Mouse (Mus musculus): ENCODE results near the gene Dpp6. TPM values are rescaled to one million over a fixed set of nuclear protein-coding genes. Genes with fewer than 3 reads are reported as not detected.

Dpp6 gene
- polyA plus RNA-seq, 1 experiment from 2014 or later, result 42.0 TPM

DNA sequence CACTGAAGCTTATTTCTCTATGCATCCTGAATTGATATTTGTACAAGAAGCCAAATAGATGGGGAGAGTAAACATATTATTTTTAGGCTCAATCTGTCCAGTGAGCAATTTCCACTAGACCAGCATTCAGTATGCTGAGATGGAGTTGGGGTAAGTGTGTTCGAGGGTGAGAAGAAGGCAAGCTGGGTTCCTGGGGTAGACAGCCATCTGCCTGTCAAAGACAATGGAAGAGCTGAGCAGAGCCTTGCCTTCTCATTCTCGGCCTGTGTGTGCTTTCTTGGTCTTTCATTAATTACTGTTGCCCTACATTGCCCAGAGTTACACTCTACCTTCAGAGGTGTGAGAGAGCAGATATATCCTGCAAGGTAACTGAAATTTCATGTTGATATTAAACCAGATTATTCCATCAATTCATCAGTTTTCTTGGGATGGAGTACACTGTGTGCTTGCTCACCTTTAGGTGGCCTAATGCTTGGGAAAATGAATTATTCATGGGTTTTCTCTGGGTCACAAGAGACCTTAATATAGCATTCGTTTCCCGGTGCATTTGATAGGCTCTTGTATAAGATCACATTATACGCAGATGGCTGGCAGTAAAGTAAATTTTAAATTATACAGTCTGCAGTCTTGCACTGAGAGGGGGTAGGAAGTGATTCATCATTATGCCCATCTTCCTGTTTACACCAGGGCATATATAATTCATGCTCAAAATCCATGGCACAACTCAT, 374.4 kb downstream of the Dpp6 start:
- Histone ChIP-seq H3K36me3 (ENCODE audit: control insufficient read depth, insufficient read depth) (no peaks in the 10 kb centered on the region), H3K27me3 (replicated peaks; ENCODE audit: control insufficient read depth, insufficient read depth, low read length) (no peaks in the 10 kb centered on the region)

DNA sequence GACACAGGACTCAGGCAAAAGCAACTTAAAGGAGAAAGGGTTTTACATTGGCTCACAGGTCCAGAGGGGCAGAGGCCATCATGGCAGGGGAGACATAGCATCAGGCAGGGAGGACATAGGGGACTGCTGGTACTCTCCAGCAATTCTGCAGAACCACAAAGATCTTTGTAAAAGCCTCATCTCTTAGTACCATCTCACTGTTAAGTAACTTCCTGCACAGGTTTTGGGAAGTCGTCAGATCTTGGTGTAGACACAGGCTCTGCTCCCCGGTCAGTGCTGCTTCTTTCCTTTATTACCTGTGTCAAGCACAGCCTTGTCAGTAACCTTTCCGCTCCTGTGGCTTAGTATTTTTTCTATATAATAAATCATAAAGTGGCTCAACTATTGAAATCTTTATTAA, 377.2 kb downstream of the Dpp6 start:
- no peaks in the 10 kb centered on the region for H3K36me3 ChIP-seq (ENCODE audit: control insufficient read depth, insufficient read depth)
- H3K9ac ChIP-seq (replicated peaks; ENCODE audit: low read depth, low read length), result no peak overlapping the region
- H3K27me3 ChIP-seq (replicated peaks; ENCODE audit: control insufficient read depth, insufficient read depth, low read length), result no peaks in the 10 kb centered on the region
- no peak overlapping the region for H3K27ac ChIP-seq (ENCODE audit: low read length)
- H3K4me1 ChIP-seq (replicated peaks; ENCODE audit: control insufficient read depth, insufficient read depth, low read length), result 0 out of 2 replicates have a peak, but pooled peaks cover 2% of the 10 kb centered on the region
- no peak overlapping the region for H3K4me3 ChIP-seq (replicated peaks; ENCODE audit: low read length)
- no peak for ATAC-seq
- H3K9me3 ChIP-seq (ENCODE audit: control insufficient read depth, low read length), result no peaks in the 10 kb centered on the region
- WGBS, result 95% methylated on average over 3 of the region's 3 CpGs
- H3K4me2 ChIP-seq (ENCODE audit: low read length), result no peak overlapping the region

More for the DNA sequence above, 374.4 kb downstream of the Dpp6 start:
- H3K4me2 ChIP-seq (ENCODE audit: low read length), result no peak overlapping the region
- peak; percentile 54 for ATAC-seq
- H3K4me3 ChIP-seq (replicated peaks; ENCODE audit: low read length), result no peak overlapping the region
- H3K27ac ChIP-seq (ENCODE audit: low read length), result no peak overlapping the region
- 0 out of 2 replicates have a peak, but pooled peaks cover 2% of the 10 kb centered on the region for H3K4me1 ChIP-seq (replicated peaks; ENCODE audit: control insufficient read depth, insufficient read depth, low read length)
- no peaks in the 10 kb centered on the region for H3K9me3 ChIP-seq (ENCODE audit: control insufficient read depth, low read length)
- 57% methylated on average over 5 of the region's 5 CpGs for WGBS
- no peak overlapping the region for H3K9ac ChIP-seq (replicated peaks; ENCODE audit: low read depth, low read length)

DNA sequence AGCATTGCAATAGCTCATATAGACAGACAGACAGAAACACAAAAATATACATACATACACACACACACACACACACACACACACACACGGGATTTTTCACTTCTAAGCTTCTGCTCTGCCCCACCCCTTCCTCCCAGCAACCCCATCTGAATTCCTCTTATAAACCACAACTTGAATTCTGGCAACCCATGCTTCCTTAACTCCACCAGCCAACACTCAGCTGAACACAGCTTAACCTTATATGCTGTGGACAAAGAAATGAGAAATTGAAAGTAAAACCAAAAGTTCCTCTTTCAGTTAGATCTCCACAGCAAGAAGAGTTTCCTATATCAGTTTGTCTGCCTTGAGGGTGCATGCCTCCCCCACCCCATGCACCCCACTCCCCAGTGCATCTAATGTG, 378.0 kb downstream of the Dpp6 start:
- 50% methylated on average over 1 of the region's 1 CpGs for WGBS

DNA sequence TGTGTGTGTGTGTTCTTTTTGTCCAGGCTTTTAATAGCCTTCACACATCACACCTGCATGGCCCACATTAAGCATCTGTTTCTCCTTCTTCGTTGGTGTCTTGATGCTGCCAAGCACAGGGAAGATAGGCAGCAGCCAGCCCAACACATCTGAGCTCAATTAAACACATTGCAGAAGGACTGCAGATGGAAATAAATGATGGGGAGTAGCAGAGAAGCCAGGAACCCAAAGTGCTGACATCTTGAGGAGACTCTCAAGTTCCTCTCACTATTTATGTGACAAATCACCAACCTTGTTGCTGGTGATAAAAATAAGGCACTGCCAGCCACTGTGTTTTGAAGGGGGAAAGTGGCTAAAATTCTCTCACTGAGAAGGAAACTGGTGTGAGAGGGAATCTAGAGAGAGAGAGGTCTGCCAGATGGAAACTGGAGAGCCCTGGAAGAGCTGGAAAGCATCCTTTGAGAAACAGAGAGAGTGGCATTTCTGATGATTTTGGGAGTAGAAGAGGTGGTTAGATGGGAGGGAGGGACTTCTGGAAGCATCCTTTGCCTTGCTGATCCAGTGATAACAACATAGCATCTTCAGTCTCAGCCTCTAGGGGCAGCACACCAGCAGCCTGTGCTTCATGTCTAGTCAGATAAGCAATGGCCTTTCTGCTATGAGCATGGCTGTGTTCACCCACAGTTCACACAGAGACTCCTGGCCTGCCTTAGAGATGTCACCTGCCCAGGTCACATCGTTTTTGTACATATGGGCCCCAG, 383.8 kb downstream of the Dpp6 start:
- 59% methylated on average over 2 of the region's 2 CpGs for WGBS
- Histone ChIP-seq H3K27me3 (replicated peaks; ENCODE audit: control insufficient read depth, insufficient read depth, low read length) (no peaks in the 10 kb centered on the region), H3K4me1 (replicated peaks; ENCODE audit: control insufficient read depth, insufficient read depth, low read length) (0 out of 2 replicates have a peak, but pooled peaks cover 2% of the 10 kb centered on the region), H3K9me3 (ENCODE audit: control insufficient read depth, low read length) (no peaks in the 10 kb centered on the region), H3K9ac (replicated peaks; ENCODE audit: low read depth, low read length) (no peak overlapping the region), H3K27ac (ENCODE audit: low read length) (no peak overlapping the region), H3K4me2 (ENCODE audit: low read length) (no peak overlapping the region), H3K4me3 (replicated peaks; ENCODE audit: low read length) (no peak overlapping the region), H3K36me3 (ENCODE audit: control insufficient read depth, insufficient read depth) (no peaks in the 10 kb centered on the region)
- peak; percentile 43 for ATAC-seq

More for the DNA sequence above, 378.0 kb downstream of the Dpp6 start:
- Histone ChIP-seq H3K4me1 (replicated peaks; ENCODE audit: control insufficient read depth, insufficient read depth, low read length) (0 out of 2 replicates have a peak, but pooled peaks cover 2% of the 10 kb centered on the region), H3K27me3 (replicated peaks; ENCODE audit: control insufficient read depth, insufficient read depth, low read length) (no peaks in the 10 kb centered on the region), H3K9ac (replicated peaks; ENCODE audit: low read depth, low read length) (no peak overlapping the region), H3K27ac (ENCODE audit: low read length) (no peak overlapping the region), H3K4me3 (replicated peaks; ENCODE audit: low read length) (no peak overlapping the region), H3K36me3 (ENCODE audit: control insufficient read depth, insufficient read depth) (no peaks in the 10 kb centered on the region), H3K4me2 (ENCODE audit: low read length) (no peak overlapping the region), H3K9me3 (ENCODE audit: control insufficient read depth, low read length) (no peaks in the 10 kb centered on the region)
- ATAC-seq, result no peak

DNA sequence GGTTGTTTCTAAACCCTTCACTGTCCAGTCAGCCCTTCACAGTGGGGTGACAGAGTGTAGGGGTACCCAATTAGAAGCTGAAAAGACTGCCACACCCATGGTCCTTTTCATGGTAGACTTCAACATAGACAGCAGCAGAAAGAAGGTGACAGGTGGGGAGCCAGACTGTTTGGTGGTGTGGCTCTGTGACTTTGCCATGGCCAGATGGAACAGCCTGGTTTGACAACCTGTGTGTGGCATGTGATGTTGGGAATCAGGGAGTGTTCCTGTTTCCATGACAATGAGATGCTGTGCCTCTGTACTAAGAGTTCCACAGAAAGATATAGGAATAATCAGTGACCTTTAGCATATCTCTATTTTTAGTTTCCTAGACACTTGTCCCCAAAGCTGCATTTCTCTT, 386.1 kb downstream of the Dpp6 start:
- H3K4me1 ChIP-seq (replicated peaks; ENCODE audit: control insufficient read depth, insufficient read depth, low read length), result 0 out of 2 replicates have a peak, but pooled peaks cover 2% of the 10 kb centered on the region
- no peaks in the 10 kb centered on the region for H3K36me3 ChIP-seq (ENCODE audit: control insufficient read depth, insufficient read depth)
- H3K4me2 ChIP-seq (ENCODE audit: low read length), result no peak overlapping the region
- H3K4me3 ChIP-seq (replicated peaks; ENCODE audit: low read length), result no peak overlapping the region
- no peak overlapping the region for H3K27ac ChIP-seq (ENCODE audit: low read length)
- no peak overlapping the region for H3K9ac ChIP-seq (replicated peaks; ENCODE audit: low read depth, low read length)
- H3K9me3 ChIP-seq (ENCODE audit: control insufficient read depth, low read length), result no peaks in the 10 kb centered on the region
- no peaks in the 10 kb centered on the region for H3K27me3 ChIP-seq (replicated peaks; ENCODE audit: control insufficient read depth, insufficient read depth, low read length)
- no peak for ATAC-seq

DNA sequence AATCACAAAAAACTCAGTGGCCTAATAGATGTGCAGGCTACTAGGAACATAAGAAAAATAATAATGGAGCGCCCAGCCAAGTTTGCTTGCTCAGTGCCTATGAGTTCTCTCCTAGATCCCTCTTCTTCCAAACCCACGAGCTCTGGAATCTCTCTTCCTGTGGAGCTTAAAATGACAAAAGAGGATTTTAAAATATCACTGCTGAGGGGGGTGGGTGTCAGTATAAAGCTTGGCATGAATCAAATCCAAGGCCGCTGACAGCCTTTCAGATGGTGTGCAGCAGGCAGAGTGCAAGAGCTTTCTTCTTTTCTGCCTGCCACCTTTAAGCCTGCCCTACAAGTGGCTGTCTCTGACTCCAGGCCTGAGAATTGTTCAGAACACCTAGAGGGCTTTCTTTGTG, 387.7 kb downstream of the Dpp6 start:
- H3K27ac ChIP-seq (ENCODE audit: low read length), result no peak overlapping the region

DNA sequence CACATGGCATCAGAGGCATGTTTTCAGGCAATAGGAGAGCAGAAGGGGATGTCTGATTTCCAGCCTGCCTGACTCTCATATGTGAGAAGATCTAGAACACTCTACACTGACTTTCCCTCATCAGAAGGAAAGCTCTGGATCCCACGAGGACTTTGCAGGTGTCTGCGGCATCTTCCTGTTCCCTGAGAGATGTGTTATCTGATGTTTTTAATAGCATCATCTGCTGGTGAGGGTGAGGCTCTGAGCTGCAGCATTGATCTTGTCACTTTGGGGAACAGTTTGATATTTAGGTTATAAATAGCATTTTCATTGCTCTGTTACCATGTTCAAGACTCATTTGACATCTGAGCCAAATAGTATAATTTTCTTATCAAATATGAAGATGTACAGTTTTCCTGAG, 388.8 kb downstream of the Dpp6 start:
- ATAC-seq, result peak; percentile 26; the same call in 1 of the 2 replicates
- Histone ChIP-seq H3K4me1 (replicated peaks; ENCODE audit: control insufficient read depth, insufficient read depth, low read length) (0 out of 2 replicates have a peak, but pooled peaks cover 2% of the 10 kb centered on the region), H3K27me3 (replicated peaks; ENCODE audit: control insufficient read depth, insufficient read depth, low read length) (no peaks in the 10 kb centered on the region), H3K27ac (ENCODE audit: low read length) (no peak overlapping the region), H3K9me3 (ENCODE audit: control insufficient read depth, low read length) (no peaks in the 10 kb centered on the region), H3K9ac (replicated peaks; ENCODE audit: low read depth, low read length) (no peak overlapping the region), H3K4me3 (replicated peaks; ENCODE audit: low read length) (no peak overlapping the region), H3K36me3 (ENCODE audit: control insufficient read depth, insufficient read depth) (no peaks in the 10 kb centered on the region), H3K4me2 (ENCODE audit: low read length) (no peak overlapping the region)
- WGBS, result 91% methylated on average over 2 of the region's 2 CpGs

More for the DNA sequence above, 387.7 kb downstream of the Dpp6 start:
- ATAC-seq, result no peak
- Histone ChIP-seq H3K27me3 (replicated peaks; ENCODE audit: control insufficient read depth, insufficient read depth, low read length) (no peaks in the 10 kb centered on the region), H3K36me3 (ENCODE audit: control insufficient read depth, insufficient read depth) (no peaks in the 10 kb centered on the region), H3K9ac (replicated peaks; ENCODE audit: low read depth, low read length) (no peak overlapping the region), H3K4me1 (replicated peaks; ENCODE audit: control insufficient read depth, insufficient read depth, low read length) (0 out of 2 replicates have a peak, but pooled peaks cover 2% of the 10 kb centered on the region), H3K4me2 (ENCODE audit: low read length) (no peak overlapping the region), H3K9me3 (ENCODE audit: control insufficient read depth, low read length) (no peaks in the 10 kb centered on the region), H3K4me3 (replicated peaks; ENCODE audit: low read length) (no peak overlapping the region)
- WGBS, result 61% methylated on average over 3 of the region's 3 CpGs

DNA sequence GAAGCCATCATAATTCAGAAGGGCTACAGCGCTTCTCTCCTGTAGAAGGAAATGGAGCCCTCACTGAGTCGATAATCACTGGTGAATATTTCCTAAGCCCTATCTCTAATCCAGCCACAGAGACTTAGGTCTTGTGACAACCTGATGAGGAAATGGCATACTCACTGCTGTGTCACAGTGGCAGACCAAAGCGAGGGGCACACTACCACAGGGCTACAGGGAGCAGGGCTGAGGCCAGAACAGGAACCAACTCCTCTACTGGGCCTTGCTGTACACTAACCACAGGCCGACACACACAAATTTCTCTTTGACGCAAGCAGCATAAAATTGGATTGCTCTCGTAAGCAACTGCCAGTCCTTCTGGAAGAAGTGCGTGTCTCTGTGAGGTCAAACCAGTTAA, 389.2 kb downstream of the Dpp6 start:
- Histone ChIP-seq H3K27ac (ENCODE audit: low read length) (no peak overlapping the region), H3K9ac (replicated peaks; ENCODE audit: low read depth, low read length) (no peak overlapping the region), H3K36me3 (ENCODE audit: control insufficient read depth, insufficient read depth) (no peaks in the 10 kb centered on the region), H3K4me1 (replicated peaks; ENCODE audit: control insufficient read depth, insufficient read depth, low read length) (0 out of 2 replicates have a peak, but pooled peaks cover 2% of the 10 kb centered on the region), H3K9me3 (ENCODE audit: control insufficient read depth, low read length) (no peaks in the 10 kb centered on the region), H3K4me3 (replicated peaks; ENCODE audit: low read length) (no peak overlapping the region), H3K27me3 (replicated peaks; ENCODE audit: control insufficient read depth, insufficient read depth, low read length) (no peaks in the 10 kb centered on the region), H3K4me2 (ENCODE audit: low read length) (no peak overlapping the region)
- WGBS, result 87% methylated on average over 7 of the region's 7 CpGs
- no peak for ATAC-seq

DNA sequence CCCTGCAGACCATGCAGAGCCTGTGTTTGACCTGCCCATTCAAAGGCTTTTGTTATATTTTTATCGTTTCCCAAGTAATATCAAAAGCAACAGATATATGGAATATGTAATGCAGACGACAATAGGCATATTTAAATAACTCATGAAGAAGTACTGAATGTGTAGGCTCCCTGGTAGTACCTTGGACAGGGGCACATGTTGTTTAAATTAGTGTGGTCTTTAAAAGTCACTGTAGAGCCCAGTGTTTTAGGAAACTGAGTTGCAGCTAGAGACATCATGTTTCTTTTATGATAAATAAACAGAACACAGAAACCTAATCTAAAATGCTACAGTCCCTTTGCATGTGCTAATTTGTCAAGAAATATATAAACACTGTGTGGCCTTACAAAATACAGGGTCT, 403.1 kb downstream of the Dpp6 start:
- ATAC-seq, result no peak
- Histone ChIP-seq H3K9ac (replicated peaks; ENCODE audit: low read depth, low read length) (no peak overlapping the region), H3K4me2 (ENCODE audit: low read length) (no peak overlapping the region), H3K9me3 (ENCODE audit: control insufficient read depth, low read length) (no peaks in the 10 kb centered on the region), H3K4me1 (replicated peaks; ENCODE audit: control insufficient read depth, insufficient read depth, low read length) (no peaks in the 10 kb centered on the region), H3K4me3 (replicated peaks; ENCODE audit: low read length) (no peak overlapping the region), H3K36me3 (ENCODE audit: control insufficient read depth, insufficient read depth) (no peaks in the 10 kb centered on the region), H3K27ac (ENCODE audit: low read length) (no peak overlapping the region), H3K27me3 (replicated peaks; ENCODE audit: control insufficient read depth, insufficient read depth, low read length) (no peaks in the 10 kb centered on the region)
- 82% methylated on average over 2 of the region's 2 CpGs for WGBS

Data from forebrain, embryonic 16.5 days (tissue).